Mouse (Mus musculus) cerebellum, adult 2 months (tissue): ENCODE results near the gene Kcnip2. TPM values are rescaled to one million over a fixed set of nuclear protein-coding genes. Genes with fewer than 3 reads are reported as not detected.

Experiments used
- DNase-seq, 2 experiments: peaks; one replicate each; pipeline ENCODE4 v3.0.0; 2021
- H3K27ac ChIP-seq: fragments of 200-500 bp; 2 replicates; pipeline ENCODE4 v1.5.1; 2012; ENCODE audit warnings: low read length, control low read depth, inconsistent platforms; ENCODE audit not compliant: insufficient read depth
- H3K27me3 ChIP-seq: fragments of 200-500 bp; 2 replicates; pipeline ENCODE4 v1.6.1; 2012; ENCODE audit warnings: inconsistent platforms, mild to moderate bottlenecking, low read length, moderate library complexity; ENCODE audit not compliant: control insufficient read depth, insufficient read depth
- H3K4me1 ChIP-seq: fragments of 200-500 bp; 2 replicates; pipeline ENCODE4 v1.6.1; 2011; ENCODE audit warnings: low read length; ENCODE audit not compliant: control insufficient read depth, insufficient read depth
- H3K4me3 ChIP-seq: fragments of 200-500 bp; replicated peaks from 2 replicates; pipeline ENCODE3; 2011; ENCODE audit warnings: mild to moderate bottlenecking, low read depth, low read length, control low read depth; ENCODE audit not compliant: insufficient read depth
- CTCF ChIP-seq: fragments of 200-500 bp; IDR thresholded peaks from 2 replicates; pipeline ENCODE4 v1.5.1; 2011; ENCODE audit warnings: low read depth, mild to moderate bottlenecking, control low read depth, low read length, moderate library complexity, borderline replicate concordance; ENCODE audit not compliant: insufficient read depth
- POLR2A ChIP-seq: fragments of 200-500 bp; IDR thresholded peaks from 2 replicates; pipeline ENCODE4 v1.6.1; 2011; ENCODE audit warnings: low read length, control low read depth, borderline replicate concordance; ENCODE audit not compliant: insufficient read depth
- WGBS: fragments of 180-500 bp; shearing (Covaris S2); methylation state at CpG from one replicate; pipeline ENCODE4 v1.1.7; 2018; 5-methylcytosine and 5-hydroxymethylcytosine counted together
- polyA plus RNA-seq: library from polyadenylated mRNA; depleted of rRNA; stranded (reverse); fragments of >200 nt; gene quantifications from 2 replicates; pipeline ENCODE4 v1.2.3, GENCODE M21; 2012

Kcnip2 gene
- polyA plus RNA-seq, 1 experiment, result 10.8 TPM

- DNase-seq, result no peak
- Histone ChIP-seq H3K4me3 (no peak overlapping the region), H3K27me3 (no peaks in the 10 kb centered on the region), H3K4me1 (no peaks in the 10 kb centered on the region), H3K27ac (no peak overlapping the region)
- WGBS, result 94% methylated on average over 3 of the region's 3 CpGs
- TF ChIP-seq CTCF, result no peak
- no peak for TF ChIP-seq POLR2A
Measured at GRCm38 (mm10) chr19:45760810-45761209, 55.1 kb downstream of the Kcnip2 start.

GRCm38 (mm10) chr19:45758671-45759070, 57.2 kb downstream of the Kcnip2 start:
- 89% methylated on average over 5 of the region's 5 CpGs for WGBS
- TF ChIP-seq POLR2A (no peak), CTCF (no peak)
- no peak overlapping the region for H3K27ac ChIP-seq

GRCm38 (mm10) chr19:45753551-45753950, 62.3 kb downstream of the Kcnip2 start:
- no peak for TF ChIP-seq POLR2A
- TF ChIP-seq CTCF, result no peak
- 90% methylated on average over 3 of the region's 3 CpGs for WGBS
- no peak for DNase-seq
- Histone ChIP-seq H3K27me3 (no peaks in the 10 kb centered on the region), H3K27ac (no peak overlapping the region), H3K4me3 (no peak overlapping the region), H3K4me1 (peaks cover 3% of the 10 kb centered on the region)

More at GRCm38 (mm10) chr19:45758671-45759070, 57.2 kb downstream of the Kcnip2 start:
- Histone ChIP-seq H3K27me3 (no peaks in the 10 kb centered on the region), H3K4me3 (no peak overlapping the region), H3K4me1 (no peaks in the 10 kb centered on the region)
- DNase-seq, result no peak

GRCm38 (mm10) chr19:45751881-45752280, 64.0 kb downstream of the Kcnip2 start:
- TF ChIP-seq CTCF (no peak), POLR2A (no peak)
- Histone ChIP-seq H3K4me3 (no peak overlapping the region), H3K27ac (no peak overlapping the region), H3K27me3 (no peaks in the 10 kb centered on the region), H3K4me1 (peaks cover 8% of the 10 kb centered on the region)
- no peak for DNase-seq
- WGBS, result 90% methylated on average over 7 of the region's 7 CpGs

GRCm38 (mm10) chr19:45749243-45750043, 66.4 kb downstream of the Kcnip2 start, which contains the start of gene Npm3:
Gene Npm3 (minus strand): TSS chr19:45749591.
- 1% methylated on average over 59 of the region's 60 CpGs for WGBS
- Histone ChIP-seq H3K4me3 (peak within 1 kb of the TSS; percentile 63), H3K27me3 (peaks cover 1% of the 10 kb centered on the region; the same call in 1 of the 2 replicates), H3K4me1 (peaks cover 8% of the 10 kb centered on the region), H3K27ac (no peak within 1 kb of the TSS)
- peak; percentile 65 to 68 for DNase-seq
- TF ChIP-seq POLR2A, result no peak
- TF ChIP-seq CTCF, result no peak

- DNase-seq, result peak; percentile 14 to 30
- TF ChIP-seq POLR2A, result no peak
- no peak for TF ChIP-seq CTCF
- WGBS, result 8% methylated on average over 33 of the region's 33 CpGs
- Histone ChIP-seq H3K4me1 (peaks cover 8% of the 10 kb centered on the region), H3K4me3 (peak overlapping the region; percentile 63), H3K27ac (no peak overlapping the region), H3K27me3 (peaks cover 1% of the 10 kb centered on the region; the same call in 1 of the 2 replicates)
Measured at GRCm38 (mm10) chr19:45748691-45749242, 67.1 kb downstream of the Kcnip2 start.

- 30% methylated on average over 9 of the region's 9 CpGs for WGBS
- TF ChIP-seq POLR2A, result no peak
- TF ChIP-seq CTCF, result 0 out of 2 replicates have a peak, but pooled peaks have one; percentile 0
- Histone ChIP-seq H3K27ac (no peak overlapping the region), H3K4me1 (peaks cover 8% of the 10 kb centered on the region), H3K27me3 (peaks cover 1% of the 10 kb centered on the region; the same call in 1 of the 2 replicates), H3K4me3 (no peak overlapping the region)
- DNase-seq, result peak in 1 of 2 experiments; percentile 30
Measured at GRCm38 (mm10) chr19:45748206-45748605, 67.7 kb downstream of the Kcnip2 start.
